Mouse (Mus musculus): ENCODE measurements around the gene Chm. TPM values are rescaled to one million over a fixed set of nuclear protein-coding genes. Genes with fewer than 3 reads are reported as not detected.
A peak's percentile ranks its signal among the peaks of the same experiment; 100 is the strongest.
"Not testable (repeated sequence)": the region's sequence is repeated elsewhere in the genome, so short reads cannot be mapped to it uniquely, and the experiment has no call there.

Chm gene
- 10 to 100 TPM; 36.8 to 38.0 TPM for total RNA-seq (2021)

GRCm38 (mm10) chrX:113185230-113185985 is at the start of gene Chm:
Gene Chm, minus strand, starts transcription at chrX:113185517.
- peak; percentile 28 to 37 for DNase-seq (ENCODE audit: extremely low spot score in 1 of 2, low spot score in 1 of 2)

- DNase-seq (ENCODE audit: extremely low spot score in 1 of 2, low spot score in 1 of 2) = no peak
Observed at GRCm38 (mm10) chrX:113193901-113194300, 8.6 kb upstream of the Chm start.

- DNase-seq (ENCODE audit: extremely low spot score in 1 of 2, low spot score in 1 of 2) = no peak
Observed at GRCm38 (mm10) chrX:113184569-113185229, 618 bp downstream of the Chm start.

GRCm38 (mm10) chrX:113180856-113181255 is 4.5 kb downstream of the Chm start:
- DNase-seq (ENCODE audit: extremely low spot score in 1 of 2, low spot score in 1 of 2) = not testable (repeated sequence)

GRCm38 (mm10) chrX:113172766-113173165 is 12.6 kb downstream of the Chm start:
- no peak for DNase-seq (ENCODE audit: extremely low spot score in 1 of 2, low spot score in 1 of 2)

GRCm38 (mm10) chrX:113172271-113172670 is 13.0 kb downstream of the Chm start:
- DNase-seq (ENCODE audit: extremely low spot score in 1 of 2, low spot score in 1 of 2) = no peak

- no peak for DNase-seq (ENCODE audit: extremely low spot score in 1 of 2, low spot score in 1 of 2)
Observed at GRCm38 (mm10) chrX:113160268-113160860, 25.0 kb downstream of the Chm start.

- no peak for DNase-seq (ENCODE audit: extremely low spot score in 1 of 2, low spot score in 1 of 2)
Observed at GRCm38 (mm10) chrX:113084171-113084570, 101.1 kb downstream of the Chm start.

GRCm38 (mm10) chrX:113076053-113076452 is 109.3 kb downstream of the Chm start:
- no peak for DNase-seq (ENCODE audit: extremely low spot score in 1 of 2, low spot score in 1 of 2)

- DNase-seq (ENCODE audit: extremely low spot score in 1 of 2, low spot score in 1 of 2) = no peak
Observed at GRCm38 (mm10) chrX:113074823-113075222, 110.5 kb downstream of the Chm start.

- no peak for DNase-seq (ENCODE audit: extremely low spot score in 1 of 2, low spot score in 1 of 2)
Observed at GRCm38 (mm10) chrX:113003621-113004020, 181.7 kb downstream of the Chm start.

- no peak for DNase-seq (ENCODE audit: extremely low spot score in 1 of 2, low spot score in 1 of 2)
Observed at GRCm38 (mm10) chrX:113002192-113002591, 183.1 kb downstream of the Chm start.

Small RNA genes within 50 kb of the gene (microRNA-seq; reads per million reads assigned to microRNA genes)
- 3,761 to 4,646 reads per million in 2 experiments for gene Mir361

Other genes with a start within 250 kb of the Chm start
- under 1 TPM; 0.61 to 0.96 TPM for gene Dach2, start 112.0 kb upstream of the Chm start, total RNA-seq (2021)